Mouse (Mus musculus) layer of hippocampus, postnatal 25 days (tissue): ENCODE measurements around the gene Slit3. TPM values are rescaled to one million over a fixed set of nuclear protein-coding genes. Genes with fewer than 3 reads are reported as not detected.

ENCODE experiments used
- DNase-seq, 2 experiments: peaks; one replicate each; pipeline ENCODE4 v3.0.0; 2022; ENCODE audit warnings: mixed read lengths in 2 of 2, low spot score in 1 of 2; ENCODE audit errors: extremely low spot score in 1 of 2
- total RNA-seq, 2 experiments: library from RNA; stranded (reverse); gene quantifications; 2 replicates each; pipeline ENCODE4 v1.2.3; 2021

Gene Slit3
- total RNA-seq, 2 experiments from 2014 or later: 86.6 to 115 TPM

DNA sequence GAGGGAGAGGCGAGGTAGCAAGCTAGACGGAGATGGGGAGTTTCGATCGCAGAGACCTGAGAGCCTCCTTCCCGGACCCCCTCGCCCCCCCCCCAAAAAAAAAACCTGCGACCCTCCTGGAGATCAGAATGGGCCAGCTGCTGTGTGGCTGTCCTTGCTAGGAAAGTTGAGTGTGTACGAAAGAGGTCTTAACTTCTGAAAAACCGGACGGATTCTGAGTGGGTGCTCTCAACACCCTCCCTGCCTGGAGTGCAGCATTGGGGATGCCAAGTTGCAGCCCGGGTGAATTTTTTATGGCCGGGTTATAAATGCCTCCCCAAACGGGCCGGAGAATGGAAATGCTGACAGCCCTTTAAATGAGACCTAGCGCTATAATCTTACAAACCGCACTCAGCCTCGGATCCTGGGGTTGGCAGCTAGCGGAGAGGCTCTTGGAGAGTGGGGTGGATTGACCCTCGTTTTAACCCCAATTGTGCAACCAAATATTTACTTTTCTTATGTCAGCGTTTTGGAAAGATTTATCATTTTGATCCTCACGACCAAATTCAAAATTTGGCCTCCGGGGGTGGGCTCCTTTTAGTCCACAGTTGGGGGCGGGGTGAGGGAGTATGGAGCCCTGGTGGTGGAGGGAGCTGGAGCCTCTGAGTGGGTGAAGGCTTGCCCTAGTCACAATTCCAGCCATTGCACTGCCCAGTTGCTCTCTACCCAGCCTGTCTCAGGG lies 1.2 kb downstream of the Slit3 start:
- no peak for DNase-seq

DNA sequence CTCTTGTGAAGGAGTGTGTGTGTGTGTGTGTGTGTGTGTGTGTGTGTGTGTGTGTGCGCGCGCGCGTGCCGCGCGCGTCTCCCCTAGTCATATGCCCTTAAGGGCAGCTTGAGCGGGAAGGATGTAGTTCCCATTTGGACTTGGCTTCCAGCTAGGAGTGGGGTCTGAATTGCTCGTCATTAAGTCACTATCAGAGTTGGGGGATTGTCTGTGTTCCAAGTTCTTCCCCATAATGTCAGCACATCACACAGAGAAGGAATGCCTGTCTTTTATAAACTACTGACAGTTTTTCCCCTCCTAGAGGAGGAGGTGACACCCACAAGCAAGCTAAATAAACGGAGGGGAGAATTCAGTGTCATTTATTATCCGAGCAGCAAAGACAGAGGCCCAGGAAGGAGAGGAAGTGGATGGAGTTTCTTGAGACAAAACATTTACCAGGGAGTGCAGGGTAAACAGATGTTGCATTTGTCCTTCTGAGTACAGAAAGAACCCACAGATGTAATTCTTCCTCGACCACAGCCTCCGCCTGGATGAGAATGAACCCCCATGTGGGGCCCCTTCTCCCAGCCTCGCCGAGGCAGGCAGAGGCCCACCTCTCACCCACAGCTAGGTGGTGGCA lies 3.6 kb downstream of the Slit3 start:
- no peak for DNase-seq

- no peak for DNase-seq
Observed at GRCm38 (mm10) chr11:35125108-35125490, 4.1 kb downstream of the Slit3 start.

DNA sequence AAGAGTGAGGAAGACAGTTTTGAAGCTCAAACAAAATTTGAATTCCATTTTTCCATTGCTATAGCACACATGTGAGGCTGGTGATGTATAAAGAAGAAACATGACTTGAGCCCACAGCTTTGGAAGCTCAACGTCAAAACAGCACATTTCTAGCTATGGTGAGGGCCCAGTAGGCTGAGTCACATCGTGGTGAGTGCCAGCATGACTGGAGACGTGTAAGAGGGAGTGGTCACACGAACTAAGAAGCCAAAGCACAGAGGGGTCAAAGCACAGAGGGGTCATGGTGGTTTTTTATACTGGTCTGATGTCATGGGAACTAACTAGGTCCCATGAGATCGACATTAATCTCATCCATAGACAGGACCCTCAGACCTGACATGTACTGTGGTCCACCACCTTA lies 10.7 kb downstream of the Slit3 start:
- no peak for DNase-seq

- no peak for DNase-seq
Observed at GRCm38 (mm10) chr11:35136625-35137024, 15.6 kb downstream of the Slit3 start.

- DNase-seq: no peak
Observed at GRCm38 (mm10) chr11:35140092-35140491, 19.1 kb downstream of the Slit3 start.

DNA sequence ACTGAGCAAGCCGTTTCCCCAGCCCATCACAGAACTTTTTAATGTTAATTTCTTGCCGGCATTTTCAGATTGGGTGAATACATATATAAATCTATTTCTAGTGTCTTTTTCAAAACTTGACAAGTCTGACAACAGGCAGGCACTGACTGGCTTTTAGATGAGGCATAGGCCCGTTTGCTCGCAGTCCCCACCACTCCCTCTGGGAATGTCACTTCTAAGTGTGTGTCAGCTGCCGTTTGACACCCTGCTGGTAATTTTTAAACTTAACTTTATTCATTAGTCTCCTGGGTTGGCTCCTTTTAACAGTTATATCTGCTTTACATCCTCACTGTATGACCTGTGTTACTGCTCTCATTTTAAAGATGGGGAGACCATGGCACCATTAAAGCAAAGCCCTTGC lies 21.2 kb downstream of the Slit3 start:
- no peak for DNase-seq

DNA sequence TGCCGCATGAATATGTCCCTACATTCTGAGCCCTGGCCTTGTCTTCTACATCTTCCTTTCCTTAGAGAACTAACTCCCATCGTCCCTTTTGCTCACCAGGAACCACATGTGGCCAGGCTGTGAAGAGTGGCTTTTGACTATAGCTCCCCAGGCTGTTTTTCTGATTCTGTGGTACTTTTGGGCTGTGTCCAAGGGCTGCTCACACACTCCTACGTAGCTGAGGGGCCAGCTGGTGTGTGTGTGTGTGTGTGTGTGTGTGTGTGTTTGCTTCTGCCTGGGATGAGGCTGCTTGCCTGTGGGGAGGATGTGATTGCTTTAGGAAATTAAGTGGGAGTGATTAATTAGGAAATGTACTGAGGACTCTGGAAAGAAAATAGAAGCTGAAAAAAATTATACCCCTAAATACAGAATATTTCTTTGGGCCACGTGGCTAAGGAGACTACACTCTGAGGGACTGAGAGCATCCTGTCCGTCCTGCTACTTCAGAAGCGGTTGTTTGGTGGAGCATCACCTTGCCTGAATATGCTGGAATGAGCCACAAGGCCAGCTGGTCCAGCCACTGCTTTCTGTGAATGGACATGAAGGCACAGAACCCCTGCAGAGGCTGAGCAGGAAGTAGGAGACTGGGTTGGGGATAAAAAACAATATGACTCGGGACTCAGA lies 21.8 kb downstream of the Slit3 start:
- DNase-seq: peak; percentile 55 to 66

- DNase-seq: no peak
Observed at GRCm38 (mm10) chr11:35147818-35148445, 26.9 kb downstream of the Slit3 start.

- no peak for DNase-seq
Observed at GRCm38 (mm10) chr11:35151539-35151951, 30.5 kb downstream of the Slit3 start.

DNA sequence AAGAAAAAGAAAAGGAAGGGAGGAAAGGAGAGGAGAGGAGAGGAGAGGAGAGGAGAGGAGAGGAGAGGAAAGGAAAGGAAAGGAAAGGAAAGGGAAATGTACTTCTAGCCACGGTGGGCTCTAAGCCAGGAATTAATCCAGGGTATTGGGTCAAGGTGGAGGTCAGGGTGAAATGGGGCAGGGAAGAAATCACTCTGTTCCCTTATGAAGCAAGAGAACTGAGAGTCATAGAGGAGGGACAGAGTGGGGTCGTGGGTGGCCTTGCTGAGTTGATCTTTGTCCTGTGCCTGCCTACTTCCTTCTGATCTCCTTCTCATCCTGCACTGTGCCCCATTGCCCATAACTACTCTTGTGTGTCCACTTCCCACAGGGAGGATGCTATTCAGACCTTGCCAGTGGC lies 31.9 kb downstream of the Slit3 start:
- no peak for DNase-seq

GRCm38 (mm10) chr11:35154449-35154848 lies 33.4 kb downstream of the Slit3 start:
- DNase-seq: no peak

DNA sequence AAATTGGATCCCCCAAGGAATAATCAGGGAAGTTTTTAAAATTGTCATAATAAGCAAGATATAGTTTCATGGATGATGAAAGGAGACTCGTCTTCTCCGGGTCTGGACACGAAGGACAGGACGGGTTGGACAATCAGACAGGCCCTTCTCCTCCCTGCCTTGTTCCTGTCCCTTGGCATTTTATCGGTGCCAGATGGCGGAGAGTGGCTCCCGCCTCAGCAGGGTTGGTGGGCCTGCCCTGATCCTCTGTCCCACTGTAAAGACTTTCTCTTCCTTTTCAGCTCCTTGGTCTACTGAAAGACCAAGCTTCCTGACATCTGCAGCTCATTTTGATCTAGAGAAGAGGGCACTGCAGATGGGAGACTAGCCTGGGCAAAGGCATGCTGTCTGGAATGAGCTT lies 34.3 kb downstream of the Slit3 start:
- DNase-seq: no peak

GRCm38 (mm10) chr11:35156676-35157075 lies 35.7 kb downstream of the Slit3 start:
- DNase-seq: no peak

- no peak for DNase-seq
Observed at GRCm38 (mm10) chr11:35160682-35161211, 39.7 kb downstream of the Slit3 start.

- no peak for DNase-seq
Observed at GRCm38 (mm10) chr11:35163396-35163795, 42.4 kb downstream of the Slit3 start.

DNA sequence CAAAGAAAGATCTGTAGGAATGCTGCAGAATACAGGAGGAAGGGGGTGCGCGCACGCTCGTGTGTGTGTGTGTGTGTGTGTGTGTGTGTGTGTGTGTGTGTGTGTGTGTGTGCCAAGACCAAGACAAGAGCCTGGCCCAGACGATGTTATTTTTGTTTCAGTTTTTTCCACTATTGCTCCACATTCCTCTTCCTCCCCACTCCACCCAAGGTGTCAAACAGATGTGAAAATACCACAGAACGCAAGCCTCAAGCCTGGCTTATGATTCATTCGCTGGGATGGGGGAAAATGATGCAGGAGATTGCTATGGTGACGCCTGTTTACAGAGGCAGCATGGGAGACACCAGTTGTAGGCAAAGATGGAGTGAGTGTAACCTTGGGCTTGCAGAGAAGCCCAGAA lies 46.2 kb downstream of the Slit3 start:
- no peak for DNase-seq

- DNase-seq: no peak
Observed at GRCm38 (mm10) chr11:35171505-35171904, 50.5 kb downstream of the Slit3 start.

DNA sequence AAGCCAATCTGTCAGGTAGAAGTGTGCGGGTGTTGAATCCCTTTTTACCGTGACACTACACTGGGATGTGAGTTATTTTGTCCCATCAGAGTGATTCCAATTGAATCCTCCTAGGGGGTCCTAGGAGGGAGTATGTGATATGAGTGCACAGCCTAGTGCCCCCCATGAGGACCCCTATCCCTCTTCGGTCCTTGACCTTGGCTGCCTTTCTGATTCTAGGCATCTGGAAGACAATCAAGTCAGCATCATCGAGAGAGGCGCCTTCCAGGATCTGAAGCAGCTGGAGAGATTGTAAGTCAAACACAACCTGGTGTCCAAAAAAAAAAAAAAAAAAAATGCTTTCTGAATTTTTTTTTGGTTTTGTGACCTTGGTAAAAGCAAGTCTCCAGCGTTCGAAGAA lies 56.5 kb downstream of the Slit3 start:
- DNase-seq: no peak

DNA sequence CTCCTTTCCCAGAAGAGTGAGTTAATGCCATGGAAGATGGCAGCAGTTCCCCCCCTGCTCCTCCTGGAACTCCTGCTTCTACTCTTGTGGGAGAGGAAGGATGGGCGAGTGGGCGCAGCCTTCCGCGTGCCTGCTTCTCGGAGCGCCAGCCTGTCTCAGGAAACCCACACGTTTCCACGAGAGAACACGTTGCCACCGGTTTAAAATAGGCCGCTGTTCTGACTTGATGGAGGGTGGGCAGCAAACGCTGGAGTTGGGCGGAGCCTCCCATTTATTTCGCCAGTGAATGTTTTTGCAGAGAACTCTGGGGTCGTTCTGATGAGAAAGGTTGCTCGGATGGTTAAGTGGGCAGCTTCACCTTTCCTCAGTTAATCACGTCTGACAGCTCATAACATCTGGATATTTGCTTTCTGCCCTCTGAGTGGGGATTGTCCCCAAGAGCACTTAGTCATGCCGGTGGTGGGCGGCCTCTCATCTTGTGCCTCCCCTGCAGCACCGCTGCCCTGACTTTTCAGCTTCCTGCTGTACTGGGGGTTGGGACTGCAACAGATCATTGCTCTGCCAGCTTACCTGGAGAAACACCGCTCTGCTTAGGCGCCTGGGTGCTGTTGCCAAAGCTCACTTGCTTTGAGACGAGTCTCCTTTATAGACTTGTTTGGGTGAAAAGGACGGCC lies 57.3 kb downstream of the Slit3 start:
- DNase-seq: no peak

- DNase-seq: no peak
Observed at GRCm38 (mm10) chr11:35179305-35179704, 58.3 kb downstream of the Slit3 start.
